Mouse (Mus musculus) erythroblast, embryonic 14.5 days (primary cell): ENCODE results near the gene Ndufv1.

Source experiments
- GATA1 ChIP-seq: IDR thresholded peaks from 2 replicates; pipeline ENCODE4 v1.6.1; 2012; ENCODE audit warnings: low read length, inconsistent platforms, mixed read lengths
- TAL1 ChIP-seq: IDR thresholded peaks from 3 replicates; pipeline ENCODE4 v1.6.1; 2012; ENCODE audit warnings: low read length, inconsistent platforms, mixed read lengths

DNA sequence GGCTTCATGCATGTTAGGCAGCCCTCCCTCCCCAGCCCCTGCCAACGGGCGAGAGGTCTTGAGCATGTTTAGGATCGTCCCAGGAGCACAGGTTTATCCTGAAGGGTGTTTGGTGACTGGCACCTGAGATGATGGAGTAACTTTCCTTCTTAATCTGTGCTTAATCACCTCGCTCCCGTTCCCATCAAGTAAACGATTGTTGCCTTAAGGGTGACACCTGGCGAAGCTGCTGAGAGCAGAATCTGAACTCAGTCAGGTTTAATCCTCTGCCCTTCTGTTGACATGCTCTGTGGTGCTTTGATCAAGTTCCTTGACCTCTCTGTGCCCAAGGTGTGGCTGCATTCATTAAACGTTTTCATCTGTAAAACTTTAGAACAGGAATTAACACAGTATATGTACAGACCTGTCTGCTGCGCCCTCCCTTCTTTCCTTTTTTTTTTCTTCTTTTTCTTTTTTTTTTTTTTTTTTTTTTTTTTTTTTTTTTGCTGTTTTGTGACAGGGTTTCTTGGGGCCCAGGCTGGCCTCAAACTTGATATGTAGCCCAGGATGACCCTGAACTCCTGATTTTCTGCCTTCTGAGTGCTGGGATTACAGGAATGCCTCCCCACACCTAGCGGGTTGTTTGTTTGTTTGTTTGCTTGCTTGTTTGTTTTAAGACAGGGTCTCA lies 5.4 kb upstream of the Ndufv1 start:
- TF ChIP-seq TAL1 = no peak; the same call in 2 of the 3 replicates
- no peak for TF ChIP-seq GATA1
